Mouse (Mus musculus) right cerebral cortex, adult 2 months (tissue): ENCODE measurements at regions not wholly inside any gene's neighbourhood (a gene's known extent, or its start where the extent isn't known, plus 50 kb on each side); places are given as distances from the start of the nearest gene placed in this dataset.
A peak's percentile ranks its signal among the peaks of the same experiment; 100 is the strongest.

Source experiments
- DNase-seq, 2 experiments: peaks; one replicate each; pipeline ENCODE4 v3.0.0; 2021 to 2022; ENCODE audit warnings: low spot score in 2 of 2

GRCm38 (mm10) chr10:17075576-17075975 lies 647.4 kb upstream of the Cited2 start:
- no peak for DNase-seq

- no peak for DNase-seq
Measured at GRCm38 (mm10) chr10:17076186-17076585, 646.8 kb upstream of the Cited2 start.

- DNase-seq, result no peak
Measured at GRCm38 (mm10) chr10:17077580-17077979, 645.4 kb upstream of the Cited2 start.

- no peak for DNase-seq
Measured at GRCm38 (mm10) chr10:17080818-17081217, 642.2 kb upstream of the Cited2 start.

GRCm38 (mm10) chr10:17082926-17083325 lies 640.1 kb upstream of the Cited2 start:
- DNase-seq, result no peak

GRCm38 (mm10) chr10:17102065-17102464 lies 621.0 kb upstream of the Cited2 start:
- no peak for DNase-seq

GRCm38 (mm10) chr10:17103416-17103815 lies 619.6 kb upstream of the Cited2 start:
- DNase-seq, result no peak

GRCm38 (mm10) chr10:17106831-17107230 lies 616.2 kb upstream of the Cited2 start:
- no peak for DNase-seq

GRCm38 (mm10) chr10:17111071-17111470 lies 611.9 kb upstream of the Cited2 start:
- DNase-seq, result no peak

GRCm38 (mm10) chr10:17114805-17115204 lies 608.2 kb upstream of the Cited2 start:
- no peak for DNase-seq

GRCm38 (mm10) chr10:17129391-17130163 lies 593.4 kb upstream of the Cited2 start:
- no peak for DNase-seq

- DNase-seq, result no peak
Measured at GRCm38 (mm10) chr10:17130661-17131060, 592.4 kb upstream of the Cited2 start.

- DNase-seq, result peak in 1 of 2 experiments; percentile 10
Measured at GRCm38 (mm10) chr10:17131763-17132162, 591.3 kb upstream of the Cited2 start.

- DNase-seq, result no peak
Measured at GRCm38 (mm10) chr10:17175385-17175784, 547.6 kb upstream of the Cited2 start.

GRCm38 (mm10) chr10:17177054-17177453 lies 546.0 kb upstream of the Cited2 start:
- no peak for DNase-seq

GRCm38 (mm10) chr10:17177503-17178278 lies 545.3 kb upstream of the Cited2 start:
- no peak for DNase-seq

GRCm38 (mm10) chr10:17178627-17179026 lies 544.4 kb upstream of the Cited2 start:
- DNase-seq, result no peak

- DNase-seq, result no peak
Measured at GRCm38 (mm10) chr10:17184418-17184817, 538.6 kb upstream of the Cited2 start.

- no peak for DNase-seq
Measured at GRCm38 (mm10) chr10:17196205-17196604, 526.8 kb upstream of the Cited2 start.

- no peak for DNase-seq
Measured at GRCm38 (mm10) chr10:17196636-17197035, 526.4 kb upstream of the Cited2 start.

GRCm38 (mm10) chr10:17200524-17201426 lies 522.2 kb upstream of the Cited2 start:
- DNase-seq, result no peak

GRCm38 (mm10) chr10:17201427-17201745 lies 521.6 kb upstream of the Cited2 start:
- no peak for DNase-seq
